Mouse (Mus musculus) heart, embryonic 13.5 days (tissue): ENCODE data around the gene Crtam. TPM values are rescaled to one million over a fixed set of nuclear protein-coding genes. Genes with fewer than 3 reads are reported as not detected.

Experiments used
- ATAC-seq: fragments of 200-750 bp; cut with Nextera tagmentation; 2 replicates; pipeline ENCODE4 v1.8.0; 2017; ENCODE audit warnings: moderate TSS enrichment; ENCODE audit not compliant: insufficient number of reproducible peaks, low FRiP score, low TSS enrichment; ENCODE audit errors: extremely low read depth
- H3K27ac ChIP-seq: fragments of 300-500 bp; sonication (generic); replicated peaks from 2 replicates; pipeline ENCODE4 v1.5.1; 2015; ENCODE audit warnings: moderate library complexity, mild to moderate bottlenecking, inconsistent platforms
- H3K27me3 ChIP-seq: fragments of 300-500 bp; sonication (generic); replicated peaks from 2 replicates; pipeline ENCODE4 v1.6.1; 2015; ENCODE audit warnings: mild to moderate bottlenecking, inconsistent platforms
- H3K36me3 ChIP-seq: fragments of 300-500 bp; sonication (generic); 2 replicates; pipeline ENCODE4 v1.6.1; 2015; ENCODE audit warnings: mild to moderate bottlenecking, inconsistent platforms
- H3K4me1 ChIP-seq: fragments of 300-500 bp; sonication (generic); 2 replicates; pipeline ENCODE4 v1.6.1; 2015; ENCODE audit warnings: inconsistent platforms
- H3K4me2 ChIP-seq: fragments of 300-500 bp; sonication (generic); 2 replicates; pipeline ENCODE4 v1.6.1; 2015; ENCODE audit warnings: inconsistent platforms, mild to moderate bottlenecking, moderate library complexity
- H3K4me3 ChIP-seq: fragments of 300-500 bp; sonication (generic); 2 replicates; pipeline ENCODE4 v1.5.1; 2015; ENCODE audit warnings: moderate library complexity, mild to moderate bottlenecking, inconsistent platforms
- H3K9ac ChIP-seq: fragments of 300-500 bp; sonication (generic); 2 replicates; pipeline ENCODE4 v1.6.1; 2015; ENCODE audit warnings: inconsistent platforms, mild to moderate bottlenecking, moderate library complexity
- H3K9me3 ChIP-seq: fragments of 300-500 bp; sonication (generic); 2 replicates; pipeline ENCODE4 v1.6.1; 2016; ENCODE audit warnings: inconsistent platforms
- WGBS: fragments of 180-500 bp; shearing (Covaris S2); methylation state at CpG from one replicate; pipeline ENCODE4 v1.1.7; 2015; ENCODE audit warnings: mixed read lengths; 5-methylcytosine and 5-hydroxymethylcytosine counted together
- polyA plus RNA-seq: library from polyadenylated mRNA; unstranded; fragments of >200 nt; fragmentation: Nextera tagmentation; extraction: Ambion mirVana; gene quantifications from 2 replicates; pipeline ENCODE4 v1.2.1, GENCODE M21; 2015

Gene Crtam
- polyA plus RNA-seq, 1 experiment from 2014 or later, result not detected

GRCm38 (mm10) chr9:41041404-41041803 lies 37.0 kb upstream of the Crtam start:
- Histone ChIP-seq H3K4me3 (no peak overlapping the region), H3K27me3 (no peaks in the 10 kb centered on the region), H3K9ac (no peak overlapping the region), H3K4me2 (peak overlapping the region; percentile 26), H3K36me3 (peaks cover 33% of the 10 kb centered on the region), H3K4me1 (peaks cover 21% of the 10 kb centered on the region), H3K9me3 (no peaks in the 10 kb centered on the region), H3K27ac (peak overlapping the region; percentile 68)
- WGBS, result 56% methylated on average over 3 of the region's 3 CpGs
- no peak for ATAC-seq

GRCm38 (mm10) chr9:41038150-41038664 lies 33.8 kb upstream of the Crtam start:
- Histone ChIP-seq H3K9ac (no peak overlapping the region), H3K27me3 (no peaks in the 10 kb centered on the region), H3K4me1 (peaks cover 16% of the 10 kb centered on the region), H3K27ac (no peak overlapping the region), H3K4me3 (no peak overlapping the region), H3K4me2 (no peak overlapping the region), H3K36me3 (peaks cover 34% of the 10 kb centered on the region), H3K9me3 (no peaks in the 10 kb centered on the region)
- no peak for ATAC-seq
- WGBS, result 69% methylated on average over 9 of the region's 9 CpGs

- ATAC-seq, result no peak
- H3K9me3 ChIP-seq, result no peaks in the 10 kb centered on the region
- 39% methylated on average over 18 of the region's 18 CpGs for WGBS
- H3K36me3 ChIP-seq, result peaks cover 28% of the 10 kb centered on the region
- H3K4me1 ChIP-seq, result peaks cover 12% of the 10 kb centered on the region
- peak overlapping the region; percentile 39 for H3K4me2 ChIP-seq
- H3K27me3 ChIP-seq, result no peaks in the 10 kb centered on the region
- H3K27ac ChIP-seq, result no peak overlapping the region
- H3K4me3 ChIP-seq, result no peak overlapping the region
- H3K9ac ChIP-seq, result no peak overlapping the region
These were observed 27.4 kb upstream of the Crtam start for GRCm38 (mm10) chr9:41031590-41032489.

GRCm38 (mm10) chr9:41029827-41030226 lies 25.4 kb upstream of the Crtam start:
- Histone ChIP-seq H3K9ac (no peak overlapping the region), H3K4me1 (peaks cover 12% of the 10 kb centered on the region), H3K4me3 (no peak overlapping the region), H3K9me3 (no peaks in the 10 kb centered on the region), H3K27me3 (no peaks in the 10 kb centered on the region), H3K36me3 (peaks cover 28% of the 10 kb centered on the region), H3K27ac (no peak overlapping the region), H3K4me2 (no peak overlapping the region)
- ATAC-seq, result no peak
- WGBS, result 77% methylated on average over 6 of the region's 6 CpGs

GRCm38 (mm10) chr9:41028470-41028869 lies 24.0 kb upstream of the Crtam start:
- H3K9ac ChIP-seq, result no peak overlapping the region
- peaks cover 12% of the 10 kb centered on the region for H3K4me1 ChIP-seq
- H3K4me2 ChIP-seq, result no peak overlapping the region
- H3K4me3 ChIP-seq, result no peak overlapping the region
- no peak overlapping the region for H3K27ac ChIP-seq
- no peaks in the 10 kb centered on the region for H3K9me3 ChIP-seq
- peaks cover 33% of the 10 kb centered on the region for H3K36me3 ChIP-seq
- WGBS, result 47% methylated on average over 5 of the region's 5 CpGs
- ATAC-seq, result no peak
- no peaks in the 10 kb centered on the region for H3K27me3 ChIP-seq

- Histone ChIP-seq H3K9me3 (no peaks in the 10 kb centered on the region), H3K4me2 (no peak overlapping the region), H3K4me1 (peaks cover 8% of the 10 kb centered on the region), H3K36me3 (peaks cover 58% of the 10 kb centered on the region), H3K27ac (no peak overlapping the region), H3K27me3 (no peaks in the 10 kb centered on the region), H3K4me3 (no peak overlapping the region), H3K9ac (no peak overlapping the region)
- no peak for ATAC-seq
- WGBS, result 50% methylated on average over 3 of the region's 3 CpGs
These were observed 17.3 kb upstream of the Crtam start for GRCm38 (mm10) chr9:41021690-41022089.

GRCm38 (mm10) chr9:41020486-41020885 lies 16.1 kb upstream of the Crtam start:
- no peak overlapping the region for H3K27ac ChIP-seq
- H3K36me3 ChIP-seq, result peaks cover 57% of the 10 kb centered on the region
- WGBS, result 81% methylated on average over 3 of the region's 3 CpGs
- H3K4me1 ChIP-seq, result peaks cover 8% of the 10 kb centered on the region
- no peaks in the 10 kb centered on the region for H3K27me3 ChIP-seq
- no peak for ATAC-seq
- H3K9ac ChIP-seq, result no peak overlapping the region
- H3K4me3 ChIP-seq, result no peak overlapping the region
- H3K9me3 ChIP-seq, result no peaks in the 10 kb centered on the region
- no peak overlapping the region for H3K4me2 ChIP-seq

GRCm38 (mm10) chr9:41014512-41014911 lies 10.1 kb upstream of the Crtam start:
- H3K4me3 ChIP-seq, result no peak overlapping the region
- WGBS, result 62% methylated on average over 4 of the region's 4 CpGs
- ATAC-seq, result no peak

GRCm38 (mm10) chr9:41012456-41012855 lies 8.0 kb upstream of the Crtam start:
- H3K9me3 ChIP-seq, result no peaks in the 10 kb centered on the region
- no peaks in the 10 kb centered on the region for H3K27me3 ChIP-seq
- no peak overlapping the region for H3K9ac ChIP-seq
- 82% methylated on average over 5 of the region's 5 CpGs for WGBS
- peaks cover 20% of the 10 kb centered on the region for H3K36me3 ChIP-seq
- H3K4me1 ChIP-seq, result no peaks in the 10 kb centered on the region
- H3K27ac ChIP-seq, result no peak overlapping the region
- H3K4me3 ChIP-seq, result no peak overlapping the region
- ATAC-seq, result no peak
- no peak overlapping the region for H3K4me2 ChIP-seq

More at GRCm38 (mm10) chr9:41014512-41014911, 10.1 kb upstream of the Crtam start:
- Histone ChIP-seq H3K4me2 (no peak overlapping the region), H3K4me1 (no peaks in the 10 kb centered on the region), H3K9ac (no peak overlapping the region), H3K27ac (no peak overlapping the region), H3K27me3 (no peaks in the 10 kb centered on the region), H3K36me3 (peaks cover 37% of the 10 kb centered on the region), H3K9me3 (no peaks in the 10 kb centered on the region)

GRCm38 (mm10) chr9:41011512-41012436 lies 7.3 kb upstream of the Crtam start:
- no peak for ATAC-seq
- Histone ChIP-seq H3K4me2 (no peak overlapping the region), H3K9me3 (no peaks in the 10 kb centered on the region), H3K36me3 (peaks cover 14% of the 10 kb centered on the region), H3K27ac (no peak overlapping the region), H3K9ac (no peak overlapping the region), H3K27me3 (no peaks in the 10 kb centered on the region), H3K4me3 (no peak overlapping the region), H3K4me1 (no peaks in the 10 kb centered on the region)
- 82% methylated on average over 13 of the region's 13 CpGs for WGBS

GRCm38 (mm10) chr9:41007785-41008184 lies 3.4 kb upstream of the Crtam start:
- Histone ChIP-seq H3K27ac (no peak overlapping the region), H3K27me3 (no peaks in the 10 kb centered on the region), H3K4me2 (no peak overlapping the region), H3K36me3 (no peaks in the 10 kb centered on the region), H3K9me3 (no peaks in the 10 kb centered on the region), H3K9ac (no peak overlapping the region), H3K4me3 (no peak overlapping the region), H3K4me1 (0 out of 2 replicates have a peak, but pooled peaks cover 3% of the 10 kb centered on the region)
- WGBS, result 64% methylated on average over 1 of the region's 1 CpGs
- no peak for ATAC-seq
